Mouse (Mus musculus) hindbrain, embryonic 11.5 days (tissue): Measurements from ENCODE around the gene Rdx. TPM values are rescaled to one million over a fixed set of nuclear protein-coding genes. Genes with fewer than 3 reads are reported as not detected.

Experiments
- ATAC-seq: fragments of 200-750 bp; cut with Nextera tagmentation; 2 replicates; pipeline ENCODE4 v1.8.0; 2017; ENCODE audit warnings: mild to moderate bottlenecking, moderate TSS enrichment, moderate library complexity; ENCODE audit not compliant: low FRiP score
- DNase-seq: peaks from one replicate; pipeline ENCODE4 v3.0.0-alpha.2; 2015; ENCODE audit warnings: low spot score
- H3K27ac ChIP-seq: fragments of 300-500 bp; sonication (generic); 2 replicates; pipeline ENCODE4 v1.5.1; 2014; ENCODE audit warnings: mild to moderate bottlenecking, low read depth, low read length
- H3K27me3 ChIP-seq: fragments of 300-500 bp; sonication (generic); 2 replicates; pipeline ENCODE4 v1.6.1; 2014; ENCODE audit warnings: mild to moderate bottlenecking, low read length, moderate library complexity, mixed read lengths; ENCODE audit not compliant: control insufficient read depth, insufficient read depth
- H3K36me3 ChIP-seq: fragments of 300-500 bp; sonication (generic); 2 replicates; pipeline ENCODE4 v1.6.1; 2014; ENCODE audit warnings: mild to moderate bottlenecking, low read length, moderate library complexity, mixed read lengths; ENCODE audit not compliant: control insufficient read depth, insufficient read depth
- H3K4me1 ChIP-seq: fragments of 300-500 bp; sonication (generic); replicated peaks from 2 replicates; pipeline ENCODE4 v1.6.1; 2014; ENCODE audit warnings: low read length, mixed read lengths; ENCODE audit not compliant: control insufficient read depth, insufficient read depth
- H3K4me2 ChIP-seq: fragments of 300-500 bp; sonication (generic); replicated peaks from 2 replicates; pipeline ENCODE4 v1.6.1; 2014; ENCODE audit warnings: mild to moderate bottlenecking, low read depth, low read length
- H3K4me3 ChIP-seq: fragments of 300-500 bp; sonication (generic); 2 replicates; pipeline ENCODE4 v1.5.1; 2014; ENCODE audit warnings: low read depth, low read length
- H3K9ac ChIP-seq: fragments of 300-500 bp; sonication (generic); 2 replicates; pipeline ENCODE4 v1.6.1; 2014; ENCODE audit warnings: low read depth, low read length
- H3K9me3 ChIP-seq: fragments of 300-500 bp; sonication (generic); 2 replicates; pipeline ENCODE4 v1.6.1; 2016; ENCODE audit warnings: low read length; ENCODE audit not compliant: control insufficient read depth
- WGBS: fragments of 180-500 bp; shearing (Covaris S2); extraction: QIAGEN DNeasy Blood & Tissue Kit; methylation state at CpG from one replicate; pipeline ENCODE4 v1.1.7; 2014; 5-methylcytosine and 5-hydroxymethylcytosine counted together
- polyA plus RNA-seq: library from polyadenylated mRNA; unstranded; fragments of >200 nt; fragmentation: Nextera tagmentation; extraction: Ambion mirVana; gene quantifications from 2 replicates; pipeline ENCODE4 v1.2.1, GENCODE M21; 2014

Gene Rdx
- polyA plus RNA-seq, 1 experiment from 2014 or later: 230 TPM

- H3K27ac ChIP-seq: no peak overlapping the region
- no peak overlapping the region for H3K4me3 ChIP-seq
- 93% methylated on average over 1 of the region's 1 CpGs for WGBS
- ATAC-seq (no peak), DNase-seq (no peak)
- no peak overlapping the region for H3K9ac ChIP-seq
- H3K27me3 ChIP-seq: no peaks in the 10 kb centered on the region
- H3K9me3 ChIP-seq: no peaks in the 10 kb centered on the region
- no peak overlapping the region for H3K4me2 ChIP-seq
- H3K4me1 ChIP-seq: no peaks in the 10 kb centered on the region
- no peaks in the 10 kb centered on the region for H3K36me3 ChIP-seq
Observed at GRCm38 (mm10) chr9:52018505-52018904, 28.5 kb upstream of the Rdx start.

GRCm38 (mm10) chr9:52027257-52028020 lies 19.5 kb upstream of the Rdx start:
- Histone ChIP-seq H3K4me1 (no peaks in the 10 kb centered on the region), H3K36me3 (no peaks in the 10 kb centered on the region), H3K4me3 (no peak overlapping the region), H3K27ac (no peak overlapping the region), H3K9ac (no peak overlapping the region), H3K4me2 (no peak overlapping the region), H3K27me3 (no peaks in the 10 kb centered on the region), H3K9me3 (no peaks in the 10 kb centered on the region)
- 22% methylated on average over 5 of the region's 5 CpGs for WGBS
- no peak for DNase-seq
- no peak for ATAC-seq

- Histone ChIP-seq H3K27ac (no peak overlapping the region), H3K4me1 (no peaks in the 10 kb centered on the region), H3K4me2 (no peak overlapping the region), H3K36me3 (no peaks in the 10 kb centered on the region), H3K4me3 (no peak overlapping the region), H3K27me3 (no peaks in the 10 kb centered on the region), H3K9ac (no peak overlapping the region), H3K9me3 (no peaks in the 10 kb centered on the region)
- ATAC-seq: no peak
- peak; percentile 46 for DNase-seq
- 58% methylated on average over 9 of the region's 9 CpGs for WGBS
Observed at GRCm38 (mm10) chr9:52028521-52029405, 18.2 kb upstream of the Rdx start.

- no peaks in the 10 kb centered on the region for H3K4me1 ChIP-seq
- 34% methylated on average over 2 of the region's 2 CpGs for WGBS
- no peak overlapping the region for H3K27ac ChIP-seq
- ATAC-seq: no peak
- H3K9ac ChIP-seq: no peak overlapping the region
- no peaks in the 10 kb centered on the region for H3K36me3 ChIP-seq
- no peaks in the 10 kb centered on the region for H3K27me3 ChIP-seq
- no peak overlapping the region for H3K4me3 ChIP-seq
- no peaks in the 10 kb centered on the region for H3K9me3 ChIP-seq
- H3K4me2 ChIP-seq: no peak overlapping the region
- no peak for DNase-seq
Observed at GRCm38 (mm10) chr9:52031501-52031900, 15.5 kb upstream of the Rdx start.

- H3K4me3 ChIP-seq: no peak overlapping the region
- no peaks in the 10 kb centered on the region for H3K27me3 ChIP-seq
- H3K9me3 ChIP-seq: no peaks in the 10 kb centered on the region
- H3K4me1 ChIP-seq: no peaks in the 10 kb centered on the region
- H3K4me2 ChIP-seq: no peak overlapping the region
- H3K9ac ChIP-seq: no peak overlapping the region
- ATAC-seq (no peak), DNase-seq (no peak)
- WGBS: 82% methylated on average over 1 of the region's 1 CpGs
- H3K27ac ChIP-seq: no peak overlapping the region
- no peaks in the 10 kb centered on the region for H3K36me3 ChIP-seq
Observed at GRCm38 (mm10) chr9:52037493-52037892, 9.5 kb upstream of the Rdx start.

- DNase-seq (no peak), ATAC-seq (no peak)
- 92% methylated on average over 2 of the region's 2 CpGs for WGBS
- no peaks in the 10 kb centered on the region for H3K9me3 ChIP-seq
- H3K4me3 ChIP-seq: no peak overlapping the region
- H3K9ac ChIP-seq: no peak overlapping the region
- no peaks in the 10 kb centered on the region for H3K4me1 ChIP-seq
- no peaks in the 10 kb centered on the region for H3K27me3 ChIP-seq
- no peaks in the 10 kb centered on the region for H3K36me3 ChIP-seq
- no peak overlapping the region for H3K4me2 ChIP-seq
- no peak overlapping the region for H3K27ac ChIP-seq
Observed at GRCm38 (mm10) chr9:52041657-52042056, 5.3 kb upstream of the Rdx start.

GRCm38 (mm10) chr9:52046686-52047085 lies 287 bp upstream of the Rdx start:
- 29% methylated on average over 5 of the region's 5 CpGs for WGBS
- Histone ChIP-seq H3K4me3 (peak overlapping the region; percentile 94), H3K9ac (no peak overlapping the region), H3K36me3 (no peaks in the 10 kb centered on the region), H3K9me3 (no peaks in the 10 kb centered on the region), H3K27me3 (no peaks in the 10 kb centered on the region), H3K4me2 (peak overlapping the region; percentile 78), H3K27ac (no peak overlapping the region), H3K4me1 (no peaks in the 10 kb centered on the region; the same call in 1 of the 2 replicates)
- DNase-seq: no peak
- no peak for ATAC-seq

GRCm38 (mm10) chr9:52047821-52048649 lies 1.1 kb downstream of the Rdx start:
- peak overlapping the region; percentile 78 for H3K4me2 ChIP-seq
- H3K36me3 ChIP-seq: no peaks in the 10 kb centered on the region
- H3K27me3 ChIP-seq: no peaks in the 10 kb centered on the region
- DNase-seq (peak; percentile 87), ATAC-seq (peak; percentile 95)
- H3K9me3 ChIP-seq: no peaks in the 10 kb centered on the region
- peak overlapping the region; percentile 94 for H3K4me3 ChIP-seq
- WGBS: under 1% methylated on average over 87 of the region's 118 CpGs
- no peaks in the 10 kb centered on the region; the same call in 1 of the 2 replicates for H3K4me1 ChIP-seq
- H3K9ac ChIP-seq: peak overlapping the region; percentile 98
- H3K27ac ChIP-seq: peak overlapping the region; percentile 98
